Comparison of ENCODE assay signal across 10 mouse cellular contexts in the genomic region with DNA sequence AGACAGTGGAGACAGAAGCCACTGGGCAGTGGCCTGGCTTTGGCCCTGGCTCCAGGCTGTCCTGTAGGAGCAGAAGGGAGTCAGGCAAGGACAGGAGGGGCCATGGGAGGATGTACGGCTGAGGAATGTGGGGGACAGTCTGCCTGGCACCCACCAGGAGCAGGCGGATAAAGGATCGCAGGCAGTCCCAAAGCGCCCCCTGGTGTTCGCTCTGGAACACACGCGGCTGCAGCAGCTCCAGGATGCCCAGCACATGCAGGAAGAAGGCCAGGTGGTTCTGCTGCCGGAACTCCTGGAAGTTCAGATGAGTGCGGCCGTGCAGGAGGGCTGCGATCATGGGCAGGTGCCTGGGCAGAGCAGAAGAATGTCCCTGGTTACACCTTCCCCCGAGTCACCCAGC. TPM values are rescaled to one million over a fixed set of nuclear protein-coding genes. Genes with fewer than 3 reads are reported as not detected.
A peak's percentile ranks its signal among the peaks of the same experiment; 100 is the strongest.
DNase-seq lines count a peak whose midpoint lies in the region; ATAC-seq and TF ChIP-seq lines count a peak whose summit lies in the region.
"Had no signal": no experiment of that assay in that cellular context is flagged by ENCODE, and none has a peak within 500 bp of the region (broad histone marks: within the 10 kb centered on the region; RNA-seq: fewer than 3 reads in every experiment).

No protein-coding gene starts in this region.

- H3K36me3 ChIP-seq in midbrain, embryonic 14.5 days (ENCODE audit: control insufficient read depth, insufficient read depth, low read length), result peaks cover 95% of the 10 kb centered on the region

- TF ChIP-seq CTCF in cortical plate, adult 2 months (IDR thresholded peaks at IDR 0.05; ENCODE audit: extremely low read depth, insufficient read depth, low read length), result peak; percentile 58
- peak; percentile 91 for TF ChIP-seq CTCF in layer of hippocampus, adult 2 months (conservative IDR thresholded peaks at IDR 0.05)

- no peak for ATAC-seq in midbrain, embryonic 14.5 days (ENCODE audit: low FRiP score, low TSS enrichment)
- no peak for ATAC-seq in monocyte, adult 5-6 weeks (replicated peaks; ENCODE audit: insufficient number of reproducible peaks, low FRiP score, low TSS enrichment, poor library complexity, severe bottlenecking)

- H3K27me3 ChIP-seq in midbrain, embryonic 14.5 days (ENCODE audit: control insufficient read depth, insufficient read depth, low read length), result no peaks in the 10 kb centered on the region
- H3K27me3 ChIP-seq: embryonic facial prominence, embryonic 13.5 days; limb, embryonic 13.5 days had no signal

- no peak overlapping the region for H3K9ac ChIP-seq in midbrain, embryonic 14.5 days (replicated peaks; ENCODE audit: low read length)
- H3K9ac ChIP-seq: embryonic facial prominence, embryonic 13.5 days; limb, embryonic 13.5 days had no signal

- H3K27ac ChIP-seq in cortical plate, adult 2 months (ENCODE audit: insufficient read depth, low read length), result no peak overlapping the region
- no peak overlapping the region for H3K27ac ChIP-seq in layer of hippocampus, adult 2 months
- no peak overlapping the region for H3K27ac ChIP-seq in midbrain, embryonic 14.5 days (replicated peaks; ENCODE audit: low read depth, low read length)
- H3K27ac ChIP-seq: embryonic facial prominence, embryonic 13.5 days; limb, embryonic 13.5 days had no signal

- peak; percentile 68 for DNase-seq in heart, postnatal 4 days
- no peak for DNase-seq in heart, adult 8-10 months (ENCODE audit: low spot score)
- peak; percentile 54 for DNase-seq in A20 (ENCODE audit: low read depth, low spot score)
- peak; percentile 78 for DNase-seq in ZHBTc4 (ENCODE audit: low read depth, low spot score)
- DNase-seq in layer of hippocampus, adult 2 months (ENCODE audit: low spot score in 2 of 2), result peak; percentile 52 to 67
- peak; percentile 77 for DNase-seq in midbrain, embryonic 14.5 days

- WGBS in midbrain, embryonic 14.5 days, result 28% methylated on average over 12 of the region's 12 CpGs

- no peak overlapping the region for H3K4me2 ChIP-seq in midbrain, embryonic 14.5 days (ENCODE audit: low read length)
- H3K4me2 ChIP-seq: embryonic facial prominence, embryonic 13.5 days; limb, embryonic 13.5 days had no signal

- no peaks in the 10 kb centered on the region for H3K9me3 ChIP-seq in midbrain, embryonic 14.5 days (ENCODE audit: control insufficient read depth, low read length)
- H3K9me3 ChIP-seq: embryonic facial prominence, embryonic 13.5 days; limb, embryonic 13.5 days had no signal

- H3K4me1 ChIP-seq in cortical plate, adult 2 months (ENCODE audit: control insufficient read depth, insufficient read depth, low read length), result no peaks in the 10 kb centered on the region; the same call in 1 of the 2 replicates
- no peaks in the 10 kb centered on the region for H3K4me1 ChIP-seq in midbrain, embryonic 14.5 days (ENCODE audit: control insufficient read depth, insufficient read depth, low read length)
- H3K4me1 ChIP-seq: embryonic facial prominence, embryonic 13.5 days; limb, embryonic 13.5 days had no signal

- no peak for TF ChIP-seq POLR2A in cortical plate, adult 2 months (IDR thresholded peaks at IDR 0.05; ENCODE audit: extremely low read depth, insufficient read depth, low read length)

- H3K4me3 ChIP-seq in cortical plate, adult 2 months (ENCODE audit: insufficient read depth, low read length), result no peak overlapping the region
- H3K4me3 ChIP-seq in layer of hippocampus, adult 2 months, result no peak overlapping the region
- H3K4me3 ChIP-seq in midbrain, embryonic 14.5 days (replicated peaks; ENCODE audit: low read depth, low read length), result no peak overlapping the region
- H3K4me3 ChIP-seq: embryonic facial prominence, embryonic 13.5 days; limb, embryonic 13.5 days had no signal

RNA-seq across cellular contexts. Expression of gene Micall2, which starts 18.6 kb away (rescaled TPM):
- total RNA-seq in heart, postnatal 4 days (2021), result 1 to 10 TPM; 4.7 to 5.6 TPM
- total RNA-seq in heart, adult 8-10 months (2022), result 1 to 10 TPM; 1.3 to 2.6 (median 1.9) TPM
- polyA plus RNA-seq in cortical plate, adult 2 months (2012; rRNA removed), result 1.4 and 1.5 TPM in 2 replicates
- 1 to 10 TPM; 1.4 to 1.6 TPM for total RNA-seq in layer of hippocampus, adult 2 months (2021)
- polyA plus RNA-seq in midbrain, embryonic 14.5 days (2014; fragmentation: Nextera tagmentation; extraction: Ambion mirVana), result 12.7 and 13.4 TPM in 2 replicates
- 0.57 to 5.3 TPM in 2 of 3 replicates, not detected in the other for total RNA-seq in monocyte, adult 5-6 weeks (2017)

RNA-seq across cellular contexts. Expression of gene Ints1, which starts 20.7 kb away (rescaled TPM):
- total RNA-seq in heart, postnatal 4 days (2021), result 10 to 100 TPM; 50.6 to 54.8 TPM
- total RNA-seq in heart, adult 8-10 months (2022), result 10 to 100 TPM; 39.2 to 43.9 (median 40.1) TPM
- 66.5 and 68.5 TPM in 2 replicates for polyA plus RNA-seq in cortical plate, adult 2 months (2012; rRNA removed)
- total RNA-seq in layer of hippocampus, adult 2 months (2021), result 100 to 1,000 TPM in 1 of 2 experiments, 10 to 100 TPM in 1; 94.7 to 103 TPM
- polyA plus RNA-seq in midbrain, embryonic 14.5 days (2014; fragmentation: Nextera tagmentation; extraction: Ambion mirVana), result 39.0 and 44.7 TPM in 2 replicates
- 28.1 to 36.6 TPM (median 32.7 TPM) in 3 replicates for total RNA-seq in monocyte, adult 5-6 weeks (2017)

RNA-seq across cellular contexts. Expression of gene Mafk, which starts 36.6 kb away (rescaled TPM):
- total RNA-seq in heart, postnatal 4 days (2021), result 10 to 100 TPM; 28.1 to 29.1 TPM
- 10 to 100 TPM; 27.3 to 35.9 (median 33.9) TPM for total RNA-seq in heart, adult 8-10 months (2022)
- polyA plus RNA-seq in cortical plate, adult 2 months (2012; rRNA removed), result 7.6 and 7.9 TPM in 2 replicates
- total RNA-seq in layer of hippocampus, adult 2 months (2021), result 1 to 10 TPM; 9.2 to 9.9 TPM
- polyA plus RNA-seq in midbrain, embryonic 14.5 days (2014; fragmentation: Nextera tagmentation; extraction: Ambion mirVana), result 9.2 and 10.3 TPM in 2 replicates
- total RNA-seq in monocyte, adult 5-6 weeks (2017), result 73.5 to 94.4 TPM (median 82.2 TPM) in 3 replicates
